Mouse (Mus musculus) MEL (cell line): ENCODE measurements around the gene Nup35. TPM values are rescaled to one million over a fixed set of nuclear protein-coding genes. Genes with fewer than 3 reads are reported as not detected.

Experiments
- DNase-seq: peaks from one replicate; pipeline ENCODE4 v3.0.0; 2011; ENCODE audit warnings: low read depth, low spot score
- H3K27ac ChIP-seq: 2 replicates; pipeline ENCODE4 v1.5.1; 2012; ENCODE audit warnings: low read depth, mild to moderate bottlenecking, control low read depth, low read length, moderate library complexity; ENCODE audit not compliant: control insufficient read depth
- H3K27me3 ChIP-seq, 2 experiments: fragments of 150-350 bp in 1 of 2; sonication (generic) in 1 of 2; 2 replicates each; pipeline ENCODE4 v1.6.1; 2012; ENCODE audit warnings: low read length in 2 of 2, mild to moderate bottlenecking in 2 of 2, improper control_type of control experiment in 1 of 2, moderate library complexity in 1 of 2; ENCODE audit not compliant: insufficient read depth in 2 of 2, control insufficient read depth in 1 of 2
- H3K36me3 ChIP-seq, 2 experiments: 2 replicates each; pipeline ENCODE4 v1.6.1; 2012 to 2014; ENCODE audit warnings: low read length in 2 of 2, improper control_type of control experiment in 1 of 2, inconsistent platforms in 1 of 2, mild to moderate bottlenecking in 1 of 2; ENCODE audit not compliant: insufficient read depth in 2 of 2, control insufficient read depth in 1 of 2
- H3K4me1 ChIP-seq, 2 experiments: fragments of 150-350 bp in 1 of 2; sonication (generic) in 1 of 2; 2 replicates each; pipeline ENCODE4 v1.6.1; 2012; ENCODE audit warnings: low read length in 2 of 2, improper control_type of control experiment in 1 of 2, mild to moderate bottlenecking in 1 of 2; ENCODE audit not compliant: insufficient read depth in 2 of 2, control insufficient read depth in 1 of 2
- H3K4me3 ChIP-seq, 2 experiments: fragments of 150-350 bp in 1 of 2; sonication (generic) in 1 of 2; 2 replicates each; pipeline ENCODE4 v1.5.1; 2012; ENCODE audit warnings: low read depth in 2 of 2, low read length in 2 of 2, mild to moderate bottlenecking in 2 of 2, moderate library complexity in 2 of 2, control low read depth in 1 of 2, improper control_type of control experiment in 1 of 2; ENCODE audit not compliant: control insufficient read depth in 1 of 2, insufficient read depth in 1 of 2
- H3K79me2 ChIP-seq: 2 replicates; pipeline ENCODE4 v1.6.1; 2012; ENCODE audit warnings: mild to moderate bottlenecking, low read length, moderate library complexity; ENCODE audit not compliant: control insufficient read depth, poor library complexity, insufficient read depth
- H3K9ac ChIP-seq: 2 replicates; pipeline ENCODE4 v1.6.1; 2012; ENCODE audit warnings: low read depth, mild to moderate bottlenecking, control low read depth, low read length, moderate library complexity; ENCODE audit not compliant: control insufficient read depth, poor library complexity, severe bottlenecking
- H3K9me3 ChIP-seq: fragments of 150-350 bp; sonication (generic); replicated peaks from 2 replicates; pipeline ENCODE4 v1.6.1; 2012; ENCODE audit warnings: mild to moderate bottlenecking, low read length, improper control_type of control experiment, moderate library complexity; ENCODE audit not compliant: insufficient read depth
- BHLHE40 ChIP-seq: IDR thresholded peaks from 2 replicates; pipeline ENCODE4 v1.6.1; 2012; ENCODE audit warnings: low read depth, mild to moderate bottlenecking, inconsistent platforms, low read length, improper control_type of control experiment, borderline replicate concordance
- CHD2 ChIP-seq: IDR thresholded peaks from 2 replicates; pipeline ENCODE4 v1.6.1; 2011; ENCODE audit warnings: low read length, improper control_type of control experiment
- E2F4 ChIP-seq: IDR thresholded peaks from 2 replicates; pipeline ENCODE4 v1.6.1; 2011; ENCODE audit warnings: low read depth, low read length, improper control_type of control experiment, borderline replicate concordance
- ELF1 ChIP-seq: IDR thresholded peaks from 2 replicates; pipeline ENCODE4 v1.6.1; 2014; ENCODE audit warnings: low read depth, mild to moderate bottlenecking, inconsistent platforms, low read length, improper control_type of control experiment, moderate library complexity
- ETS1 ChIP-seq: IDR thresholded peaks from 2 replicates; pipeline ENCODE4 v1.6.1; 2012; ENCODE audit warnings: low read depth, mild to moderate bottlenecking, inconsistent platforms, low read length, improper control_type of control experiment, moderate library complexity
- GABPA ChIP-seq: IDR thresholded peaks from 2 replicates; pipeline ENCODE4 v1.6.1; 2012; ENCODE audit warnings: low read depth, mild to moderate bottlenecking, inconsistent platforms, low read length, improper control_type of control experiment, moderate library complexity
- GATA1 ChIP-seq: IDR thresholded peaks from 2 replicates; pipeline ENCODE4 v1.6.1; 2011; ENCODE audit warnings: low read depth, low read length, improper control_type of control experiment
- HCFC1 ChIP-seq: IDR thresholded peaks from 2 replicates; pipeline ENCODE4 v1.6.1; 2012; ENCODE audit warnings: low read depth, mild to moderate bottlenecking, inconsistent platforms, low read length, improper control_type of control experiment, moderate library complexity
- MAFK ChIP-seq: IDR thresholded peaks from 2 replicates; pipeline ENCODE4 v1.6.1; 2011; ENCODE audit warnings: low read depth, mild to moderate bottlenecking, low read length, improper control_type of control experiment, borderline replicate concordance
- MXI1 ChIP-seq: IDR thresholded peaks from 2 replicates; pipeline ENCODE4 v1.6.1; 2011; ENCODE audit warnings: mild to moderate bottlenecking, low read depth, low read length, improper control_type of control experiment
- NELFE ChIP-seq: IDR thresholded peaks from 2 replicates; pipeline ENCODE4 v1.6.1; 2011; ENCODE audit warnings: low read depth, low read length, improper control_type of control experiment
- NRF1 ChIP-seq: IDR thresholded peaks from 2 replicates; pipeline ENCODE4 v1.6.1; 2014; ENCODE audit warnings: low read depth, mild to moderate bottlenecking, inconsistent platforms, low read length, improper control_type of control experiment, moderate library complexity; ENCODE audit not compliant: poor library complexity, insufficient read depth, severe bottlenecking
- RCOR1 ChIP-seq: IDR thresholded peaks from 2 replicates; pipeline ENCODE4 v1.6.1; 2012; ENCODE audit warnings: low read depth, mild to moderate bottlenecking, inconsistent platforms, low read length, improper control_type of control experiment
- SIN3A ChIP-seq: IDR thresholded peaks from 2 replicates; pipeline ENCODE4 v1.6.1; 2012; ENCODE audit warnings: low read length, improper control_type of control experiment, inconsistent platforms
- SMC3 ChIP-seq: IDR thresholded peaks from 2 replicates; pipeline ENCODE4 v1.6.1; 2011; ENCODE audit warnings: low read depth, low read length, improper control_type of control experiment
- TBP ChIP-seq: IDR thresholded peaks from 2 replicates; pipeline ENCODE4 v1.8.0; 2011; ENCODE audit warnings: low read depth, low read length, improper control_type of control experiment
- USF1 ChIP-seq: IDR thresholded peaks from 2 replicates; pipeline ENCODE4 v1.6.1; 2014; ENCODE audit warnings: low read depth, mild to moderate bottlenecking, inconsistent platforms, low read length, improper control_type of control experiment, moderate library complexity
- ZC3H11A ChIP-seq: IDR thresholded peaks from 2 replicates; pipeline ENCODE4 v1.6.1; 2012; ENCODE audit warnings: low read depth, mild to moderate bottlenecking, inconsistent platforms, low read length, improper control_type of control experiment
- ZKSCAN1 ChIP-seq: IDR thresholded peaks from 2 replicates; pipeline ENCODE4 v1.6.1; 2012; ENCODE audit warnings: low read depth, mild to moderate bottlenecking, inconsistent platforms, low read length, improper control_type of control experiment, moderate library complexity
- ZMIZ1 ChIP-seq: IDR thresholded peaks from 2 replicates; pipeline ENCODE4 v1.6.1; 2012; ENCODE audit warnings: low read depth, mild to moderate bottlenecking, inconsistent platforms, low read length, improper control_type of control experiment, moderate library complexity
- ZNF384 ChIP-seq: IDR thresholded peaks from 2 replicates; pipeline ENCODE4 v1.6.1; 2012; ENCODE audit warnings: low read depth, mild to moderate bottlenecking, inconsistent platforms, low read length, improper control_type of control experiment
- polyA plus RNA-seq, 2 experiments: library from polyadenylated mRNA; stranded (reverse) in 1 of 2; unstranded in 1 of 2; fragments of >175 nt in 1 of 2; fragments of >200 nt in 1 of 2; gene quantifications; 2 replicates each; pipeline versions ENCODE4 v1.2.1 to v1.2.4; 2012; ENCODE audit warnings: low replicate concordance in 2 of 2, low read depth in 1 of 2; ENCODE audit not compliant: insufficient read length in 2 of 2, insufficient read depth in 1 of 2, missing spikeins in 1 of 2
- total RNA-seq: library from RNA; depleted of rRNA; stranded (reverse); fragments of 300-350 nt; gene quantifications from 2 replicates; pipeline ENCODE4 v1.2.3, GENCODE M21; 2012

The Nup35 gene
- total and polyA plus RNA-seq, 3 experiments: 36.1 to 51.5 TPM; not detected in 1

GRCm38 (mm10) chr2:80618991-80619390 is 2.0 kb downstream of the Nup35 start:
- H3K9ac ChIP-seq: no peak overlapping the region
- peaks cover 6% of the 10 kb centered on the region; the same call in 1 of the 2 replicates for H3K79me2 ChIP-seq
- H3K27me3 ChIP-seq: no peaks in the 10 kb centered on the region
- TF ChIP-seq USF1: no peak
- TF ChIP-seq ETS1: no peak
- TF ChIP-seq ZMIZ1: no peak
- TF ChIP-seq HCFC1: no peak
- TF ChIP-seq NELFE: no peak
- TF ChIP-seq GABPA: no peak
- TF ChIP-seq MXI1: no peak
- TF ChIP-seq ELF1: no peak
- TF ChIP-seq GATA1: no peak
- no peak for TF ChIP-seq SMC3
- TF ChIP-seq ZKSCAN1: no peak
- no peaks in the 10 kb centered on the region for H3K9me3 ChIP-seq
- peaks cover 0 to 2% of the 10 kb centered on the region in 2 experiments; a peak in 2 of 4 replicates for H3K4me1 ChIP-seq
- H3K27ac ChIP-seq: no peak overlapping the region
- DNase-seq: no peak
- H3K4me3 ChIP-seq: no peak overlapping the region
- peaks cover 0 to 17% of the 10 kb centered on the region in 2 experiments; a peak in 2 of 4 replicates for H3K36me3 ChIP-seq

- DNase-seq: no peak
These were observed 4.9 kb downstream of the Nup35 start for GRCm38 (mm10) chr2:80621921-80622320.

GRCm38 (mm10) chr2:80624523-80624922 is 7.5 kb downstream of the Nup35 start:
- no peak overlapping the region for H3K9ac ChIP-seq
- DNase-seq: no peak
- no peaks in the 10 kb centered on the region for H3K9me3 ChIP-seq
- H3K4me1 ChIP-seq: peaks cover 0 to 3% of the 10 kb centered on the region in 2 experiments; a peak in 1 of 4 replicates
- H3K4me3 ChIP-seq: no peak overlapping the region
- H3K27ac ChIP-seq: no peak overlapping the region
- H3K27me3 ChIP-seq: no peaks in the 10 kb centered on the region
- no peaks in the 10 kb centered on the region for H3K79me2 ChIP-seq
- TF ChIP-seq E2F4 (no peak), NRF1 (no peak), CHD2 (no peak), ZC3H11A (no peak), ZNF384 (no peak), RCOR1 (no peak), SIN3A (no peak)
- H3K36me3 ChIP-seq: peaks cover 0 to 8% of the 10 kb centered on the region in 2 experiments; a peak in 2 of 4 replicates

More at GRCm38 (mm10) chr2:80621921-80622320, 4.9 kb downstream of the Nup35 start:
- Histone ChIP-seq H3K27ac (no peak overlapping the region), H3K36me3 (peaks cover 0 to 17% of the 10 kb centered on the region in 2 experiments; a peak in 2 of 4 replicates), H3K4me3 (no peak overlapping the region), H3K4me1 (peaks cover 0 to 3% of the 10 kb centered on the region in 2 experiments; a peak in 1 of 4 replicates), H3K9me3 (no peaks in the 10 kb centered on the region), H3K27me3 (no peaks in the 10 kb centered on the region), H3K9ac (no peak overlapping the region), H3K79me2 (peaks cover 4% of the 10 kb centered on the region; the same call in 1 of the 2 replicates)
- no peak for TF ChIP-seq MAFK
- no peak for TF ChIP-seq E2F4
- no peak for TF ChIP-seq GATA1
- TF ChIP-seq ZMIZ1: no peak
- no peak for TF ChIP-seq HCFC1
- TF ChIP-seq TBP: no peak
- TF ChIP-seq BHLHE40: no peak
